Mouse (Mus musculus) cortical plate, adult 2 months (tissue): ENCODE measurements at regions not wholly inside any gene's neighbourhood (a gene's known extent, or its start where the extent isn't known, plus 50 kb on each side); places are given as distances from the start of the nearest gene placed in this dataset.
"Not testable (repeated sequence)": the region's sequence is repeated elsewhere in the genome, so short reads cannot be mapped to it uniquely, and the experiment has no call there.

Experiments
- H3K27ac ChIP-seq: fragments of 200-500 bp; 2 replicates; pipeline ENCODE4 v1.5.1; 2012; ENCODE audit warnings: low read length, control low read depth, inconsistent platforms; ENCODE audit not compliant: insufficient read depth
- H3K4me1 ChIP-seq: fragments of 200-500 bp; 2 replicates; pipeline ENCODE4 v1.6.1; 2011; ENCODE audit warnings: low read length; ENCODE audit not compliant: control insufficient read depth, insufficient read depth
- H3K4me3 ChIP-seq: fragments of 200-500 bp; 2 replicates; pipeline ENCODE4 v1.5.1; 2011; ENCODE audit warnings: mild to moderate bottlenecking, low read length, control low read depth; ENCODE audit not compliant: insufficient read depth
- CTCF ChIP-seq: fragments of 200-500 bp; IDR thresholded peaks from 2 replicates; pipeline ENCODE4 v1.5.1; 2011; ENCODE audit warnings: mild to moderate bottlenecking, control low read depth, low read length; ENCODE audit not compliant: insufficient read depth; ENCODE audit errors: extremely low read depth
- POLR2A ChIP-seq: fragments of 200-500 bp; IDR thresholded peaks from 2 replicates; pipeline ENCODE4 v1.6.1; 2011; ENCODE audit warnings: mild to moderate bottlenecking, low read length, control low read depth; ENCODE audit not compliant: insufficient read depth; ENCODE audit errors: extremely low read depth

- Histone ChIP-seq H3K4me1 (peaks cover 2% of the 10 kb centered on the region; the same call in 1 of the 2 replicates), H3K4me3 (no peak overlapping the region), H3K27ac (no peak overlapping the region)
- TF ChIP-seq CTCF (no peak), POLR2A (no peak)
Observed at GRCm38 (mm10) chr12:15619521-15619920, 197.2 kb downstream of the Trib2 start.

GRCm38 (mm10) chr12:15617312-15617711, 199.4 kb downstream of the Trib2 start:
- no peak overlapping the region; the same call in 1 of the 2 replicates for H3K27ac ChIP-seq
- H3K4me1 ChIP-seq, result peaks cover 2% of the 10 kb centered on the region; the same call in 1 of the 2 replicates
- H3K4me3 ChIP-seq, result no peak overlapping the region
- no peak for TF ChIP-seq POLR2A
- no peak for TF ChIP-seq CTCF

- no peak for TF ChIP-seq POLR2A
- no peak for TF ChIP-seq CTCF
- no peak overlapping the region for H3K4me3 ChIP-seq
Observed at GRCm38 (mm10) chr12:15611847-15612580, 204.7 kb downstream of the Trib2 start.

DNA sequence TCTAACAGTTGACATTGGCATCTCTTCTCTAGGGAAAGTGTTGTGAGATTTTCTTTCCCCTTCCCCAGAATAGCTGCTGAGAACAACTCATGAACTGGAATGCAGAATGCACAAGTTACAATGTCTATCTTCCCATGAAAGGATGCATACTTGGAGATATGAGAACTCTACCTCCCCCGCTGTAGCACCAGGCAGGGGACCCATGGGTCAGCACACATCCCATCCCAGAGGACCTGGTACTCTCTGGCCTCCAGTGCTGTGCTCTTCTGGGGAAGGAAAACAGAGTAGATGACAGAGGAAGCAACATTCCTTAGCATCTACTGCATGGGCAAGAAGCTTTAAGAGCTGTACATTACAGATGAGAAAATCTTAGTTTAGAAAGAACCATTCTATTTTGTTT, 209.6 kb downstream of the Trib2 start:
- TF ChIP-seq CTCF (no peak), POLR2A (no peak)
- Histone ChIP-seq H3K27ac (no peak overlapping the region), H3K4me1 (no peaks in the 10 kb centered on the region), H3K4me3 (no peak overlapping the region)

More at GRCm38 (mm10) chr12:15611847-15612580, 204.7 kb downstream of the Trib2 start:
- no peaks in the 10 kb centered on the region for H3K4me1 ChIP-seq
- H3K27ac ChIP-seq, result no peak overlapping the region

- TF ChIP-seq CTCF (peak; percentile 54; the same call in 1 of the 2 replicates), POLR2A (no peak)
Observed at GRCm38 (mm10) chr12:15606095-15606494, 210.6 kb downstream of the Trib2 start.

DNA sequence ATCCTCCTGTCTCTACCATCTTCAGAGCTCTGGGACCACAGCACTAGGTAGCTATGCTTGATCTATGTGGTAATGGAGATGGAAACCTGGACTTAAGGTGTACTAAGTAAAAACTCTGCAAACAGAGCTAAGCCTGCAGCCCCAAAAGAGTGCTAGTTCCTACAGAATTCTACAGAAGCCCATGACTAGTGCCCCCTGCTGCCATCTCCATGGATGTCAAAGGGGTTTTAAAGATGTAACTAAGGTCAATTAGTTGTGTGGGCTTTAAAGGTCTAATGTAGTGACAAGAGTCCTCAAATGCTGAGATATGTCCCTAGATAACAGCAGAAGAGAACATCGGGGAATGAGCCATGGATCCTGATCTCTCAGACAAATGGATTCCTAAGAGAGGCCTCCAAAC, 212.1 kb downstream of the Trib2 start:
- H3K4me1 ChIP-seq, result no peaks in the 10 kb centered on the region
- TF ChIP-seq POLR2A (no peak), CTCF (no peak)

More at GRCm38 (mm10) chr12:15606095-15606494, 210.6 kb downstream of the Trib2 start:
- Histone ChIP-seq H3K4me3 (no peak overlapping the region), H3K4me1 (no peaks in the 10 kb centered on the region), H3K27ac (no peak overlapping the region)

DNA sequence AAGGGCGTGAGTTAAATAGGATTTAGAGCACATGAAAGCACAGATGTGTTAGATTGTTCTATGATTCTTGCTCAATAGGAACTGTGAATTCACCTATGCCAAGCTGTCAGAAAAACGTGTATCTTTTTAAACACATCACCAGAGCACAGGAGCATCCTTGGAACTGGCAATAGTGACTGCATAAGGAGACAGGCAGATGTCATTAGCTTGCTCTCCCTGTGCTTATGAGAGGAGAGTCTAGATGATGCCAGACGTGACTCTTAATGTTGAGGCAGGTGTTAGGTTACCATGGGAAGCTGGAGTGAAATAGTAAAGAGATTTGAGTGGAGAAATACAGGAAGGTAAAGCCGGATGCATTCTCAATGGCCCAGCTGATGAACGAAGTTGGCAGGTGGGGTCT, 212.8 kb downstream of the Trib2 start:
- Histone ChIP-seq H3K4me1 (no peaks in the 10 kb centered on the region), H3K27ac (no peak overlapping the region), H3K4me3 (no peak overlapping the region)
- TF ChIP-seq CTCF, result no peak
- no peak for TF ChIP-seq POLR2A

More for the DNA sequence above, 212.1 kb downstream of the Trib2 start:
- H3K27ac ChIP-seq, result no peak overlapping the region
- H3K4me3 ChIP-seq, result no peak overlapping the region

DNA sequence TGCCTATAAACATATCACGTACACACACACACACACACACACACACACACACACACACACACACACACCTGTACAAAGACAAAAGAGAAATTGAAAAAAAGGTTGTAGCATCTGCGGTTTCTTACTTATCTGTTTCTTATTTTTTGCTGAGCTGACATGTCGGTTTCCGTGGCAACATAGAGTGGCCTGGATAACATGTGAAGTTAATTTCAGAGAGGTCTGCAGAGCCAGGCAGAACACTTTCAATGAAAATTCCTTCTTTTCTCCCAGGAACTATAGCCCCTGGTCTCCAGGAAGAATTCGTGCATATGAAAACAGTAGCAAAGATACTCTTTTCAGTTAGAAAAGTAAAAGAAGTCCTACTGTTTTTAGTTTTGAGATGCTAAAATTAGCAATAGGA, 213.4 kb downstream of the Trib2 start:
- no peaks in the 10 kb centered on the region for H3K4me1 ChIP-seq
- TF ChIP-seq CTCF, result no peak
- no peak for TF ChIP-seq POLR2A
- H3K4me3 ChIP-seq, result no peak overlapping the region
- no peak overlapping the region for H3K27ac ChIP-seq

DNA sequence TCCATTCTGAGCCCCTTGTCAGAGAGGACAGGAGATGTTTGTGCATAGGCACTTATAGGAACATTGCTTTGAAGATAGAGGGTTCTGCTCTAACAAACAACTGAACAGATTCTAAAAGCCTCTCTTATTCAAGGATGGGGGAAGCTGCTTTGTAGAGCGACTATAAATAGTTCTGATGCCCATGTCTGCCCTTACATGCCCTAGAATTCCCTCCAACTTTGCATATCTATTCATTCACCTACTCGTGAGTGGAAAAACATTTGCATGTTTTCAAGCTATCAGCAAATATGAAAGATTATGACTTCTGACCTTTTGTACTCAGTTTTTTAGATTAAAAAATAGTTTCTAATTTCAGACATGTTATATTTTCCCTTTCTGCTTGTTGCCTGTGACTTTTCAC, 222.0 kb downstream of the Trib2 start:
- Histone ChIP-seq H3K4me3 (no peak overlapping the region), H3K27ac (no peak overlapping the region), H3K4me1 (no peaks in the 10 kb centered on the region)
- no peak for TF ChIP-seq POLR2A
- TF ChIP-seq CTCF, result no peak

DNA sequence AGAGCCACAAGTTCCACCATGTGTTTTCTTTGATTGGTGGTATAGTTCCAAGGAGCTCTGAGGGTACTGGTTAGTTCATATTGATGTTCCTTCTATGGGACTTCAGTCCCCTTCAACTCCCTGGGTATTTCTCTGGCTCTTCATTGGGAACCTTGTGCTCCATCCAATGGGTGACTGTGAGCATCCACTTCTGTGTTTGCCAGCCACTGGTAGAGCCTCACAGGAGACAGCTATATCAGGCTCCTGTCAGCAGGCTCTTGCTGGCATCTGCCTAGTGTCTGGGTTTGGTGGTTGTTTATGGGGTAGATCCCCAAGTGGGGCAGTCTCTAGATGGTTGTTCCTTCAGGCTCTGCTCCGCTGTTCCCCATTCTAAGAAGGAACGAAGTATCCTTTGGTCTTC, 228.9 kb downstream of the Trib2 start:
- not testable (repeated sequence) for H3K4me3 ChIP-seq, H3K4me1 ChIP-seq

More for the DNA sequence above, 228.9 kb downstream of the Trib2 start:
- H3K27ac ChIP-seq, result not testable (repeated sequence)
